Mouse (Mus musculus): Measurements from ENCODE around the gene Gsc. TPM values are rescaled to one million over a fixed set of nuclear protein-coding genes. Genes with fewer than 3 reads are reported as not detected.
A peak's percentile ranks its signal among the peaks of the same experiment; 100 is the strongest.

Gsc gene
- total and polyA plus RNA-seq, 3 experiments: 0.14 TPM; not detected in 2

- H3K79me2 ChIP-seq (replicated peaks; ENCODE audit: control insufficient read depth, insufficient read depth, low read length): no peaks in the 10 kb centered on the region
- peaks cover 3% of the 10 kb centered on the region for H3K27me3 ChIP-seq (ENCODE audit: control insufficient read depth, insufficient read depth, low read length)
- intact Hi-C loops (cut with DNase I): no loop called here
- no peak for DNase-seq
- no peaks in the 10 kb centered on the region for H3K36me3 ChIP-seq (ENCODE audit: control insufficient read depth, insufficient read depth, low read length)
- 81% methylated on average over 10 of the region's 10 CpGs for WGBS
- no peaks in the 10 kb centered on the region for H3K4me1 ChIP-seq (ENCODE audit: control insufficient read depth, insufficient read depth, low read length)
- H3K27ac ChIP-seq: no peak overlapping the region
- no peak overlapping the region for H3K4me3 ChIP-seq
- H3K9ac ChIP-seq (ENCODE audit: low read depth, low read length): no peak overlapping the region
- TF ChIP-seq CTCF (IDR thresholded peaks at IDR 0.05): no peak
- TF ChIP-seq EP300 (IDR thresholded peaks at IDR 0.05; ENCODE audit: insufficient read depth, low read depth, low read length): no peak
- TF ChIP-seq POLR2A (IDR thresholded peaks at IDR 0.05; ENCODE audit: insufficient read depth, low read depth, low read length): no peak
Observed at GRCm38 (mm10) chr12:104481007-104481406, 7.9 kb upstream of the Gsc start.

- Histone ChIP-seq H3K9ac (ENCODE audit: low read depth, low read length) (no peak overlapping the region), H3K4me3 (no peak overlapping the region), H3K27ac (no peak overlapping the region), H3K27me3 (ENCODE audit: control insufficient read depth, insufficient read depth, low read length) (peaks cover 11% of the 10 kb centered on the region), H3K4me1 (ENCODE audit: control insufficient read depth, insufficient read depth, low read length) (no peaks in the 10 kb centered on the region), H3K79me2 (replicated peaks; ENCODE audit: control insufficient read depth, insufficient read depth, low read length) (no peaks in the 10 kb centered on the region), H3K36me3 (ENCODE audit: control insufficient read depth, insufficient read depth, low read length) (no peaks in the 10 kb centered on the region)
- intact Hi-C loops (cut with DNase I): no loop called here
- TF ChIP-seq POLR2A (IDR thresholded peaks at IDR 0.05; ENCODE audit: insufficient read depth, low read depth, low read length) (no peak), EP300 (IDR thresholded peaks at IDR 0.05; ENCODE audit: insufficient read depth, low read depth, low read length) (no peak), CTCF (IDR thresholded peaks at IDR 0.05) (no peak)
- 14% methylated on average over 4 of the region's 4 CpGs for WGBS
- DNase-seq: no peak
Observed at GRCm38 (mm10) chr12:104478193-104478592, 5.1 kb upstream of the Gsc start.

GRCm38 (mm10) chr12:104477501-104477900 lies 4.4 kb upstream of the Gsc start:
- intact Hi-C loops (cut with DNase I): no loop called here
- Histone ChIP-seq H3K4me1 (ENCODE audit: control insufficient read depth, insufficient read depth, low read length) (no peaks in the 10 kb centered on the region), H3K27ac (no peak overlapping the region), H3K4me3 (no peak overlapping the region), H3K27me3 (ENCODE audit: control insufficient read depth, insufficient read depth, low read length) (peaks cover 18% of the 10 kb centered on the region), H3K36me3 (ENCODE audit: control insufficient read depth, insufficient read depth, low read length) (no peaks in the 10 kb centered on the region), H3K79me2 (replicated peaks; ENCODE audit: control insufficient read depth, insufficient read depth, low read length) (no peaks in the 10 kb centered on the region), H3K9ac (ENCODE audit: low read depth, low read length) (no peak overlapping the region)
- WGBS: 18% methylated on average over 7 of the region's 7 CpGs
- no peak for DNase-seq
- no peak for TF ChIP-seq POLR2A (IDR thresholded peaks at IDR 0.05; ENCODE audit: insufficient read depth, low read depth, low read length)
- no peak for TF ChIP-seq EP300 (IDR thresholded peaks at IDR 0.05; ENCODE audit: insufficient read depth, low read depth, low read length)
- TF ChIP-seq CTCF (IDR thresholded peaks at IDR 0.05): no peak

GRCm38 (mm10) chr12:104477066-104477465 lies 3.9 kb upstream of the Gsc start:
- Histone ChIP-seq H3K9ac (ENCODE audit: low read depth, low read length) (no peak overlapping the region), H3K27ac (no peak overlapping the region), H3K79me2 (replicated peaks; ENCODE audit: control insufficient read depth, insufficient read depth, low read length) (no peaks in the 10 kb centered on the region), H3K4me3 (no peak overlapping the region), H3K4me1 (ENCODE audit: control insufficient read depth, insufficient read depth, low read length) (no peaks in the 10 kb centered on the region), H3K36me3 (ENCODE audit: control insufficient read depth, insufficient read depth, low read length) (no peaks in the 10 kb centered on the region), H3K27me3 (ENCODE audit: control insufficient read depth, insufficient read depth, low read length) (peaks cover 21% of the 10 kb centered on the region)
- TF ChIP-seq EP300 (IDR thresholded peaks at IDR 0.05; ENCODE audit: insufficient read depth, low read depth, low read length) (no peak), POLR2A (IDR thresholded peaks at IDR 0.05; ENCODE audit: insufficient read depth, low read depth, low read length) (no peak), CTCF (IDR thresholded peaks at IDR 0.05) (no peak)
- no peak for DNase-seq
- intact Hi-C loops (cut with DNase I): no loop called here
- 4% methylated on average over 12 of the region's 12 CpGs for WGBS

DNA sequence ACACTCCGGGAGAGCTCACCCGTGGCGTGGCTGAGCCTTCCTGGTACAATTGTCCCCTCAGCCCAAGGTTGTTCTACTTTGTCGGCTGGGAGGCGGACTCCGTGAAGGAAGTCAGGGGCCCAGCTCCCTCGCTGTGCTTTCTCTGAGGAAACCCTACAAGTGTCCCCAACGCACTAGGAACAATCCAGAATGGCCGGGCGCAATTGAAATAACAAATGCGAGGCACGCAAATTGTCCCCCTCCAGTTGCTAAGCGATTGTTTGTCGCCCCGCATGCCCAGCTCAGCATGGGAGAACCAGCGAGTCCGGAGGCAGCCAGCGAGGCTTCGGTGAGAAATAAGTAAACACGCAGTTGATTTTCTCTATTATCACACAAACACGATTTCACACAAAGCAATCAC lies 2.8 kb upstream of the Gsc start:
- Histone ChIP-seq H3K27me3 (ENCODE audit: control insufficient read depth, insufficient read depth, low read length) (peaks cover 29% of the 10 kb centered on the region), H3K4me1 (ENCODE audit: control insufficient read depth, insufficient read depth, low read length) (0 out of 2 replicates have a peak, but pooled peaks cover 1% of the 10 kb centered on the region), H3K36me3 (ENCODE audit: control insufficient read depth, insufficient read depth, low read length) (no peaks in the 10 kb centered on the region), H3K9ac (ENCODE audit: low read depth, low read length) (no peak overlapping the region), H3K79me2 (replicated peaks; ENCODE audit: control insufficient read depth, insufficient read depth, low read length) (no peaks in the 10 kb centered on the region), H3K4me3 (no peak overlapping the region), H3K27ac (no peak overlapping the region)
- TF ChIP-seq EP300 (IDR thresholded peaks at IDR 0.05; ENCODE audit: insufficient read depth, low read depth, low read length) (no peak), POLR2A (IDR thresholded peaks at IDR 0.05; ENCODE audit: insufficient read depth, low read depth, low read length) (no peak), CTCF (IDR thresholded peaks at IDR 0.05) (no peak)
- WGBS: 7% methylated on average over 21 of the region's 21 CpGs
- DNase-seq: no peak
- intact Hi-C loops (cut with DNase I): no loop called here

DNA sequence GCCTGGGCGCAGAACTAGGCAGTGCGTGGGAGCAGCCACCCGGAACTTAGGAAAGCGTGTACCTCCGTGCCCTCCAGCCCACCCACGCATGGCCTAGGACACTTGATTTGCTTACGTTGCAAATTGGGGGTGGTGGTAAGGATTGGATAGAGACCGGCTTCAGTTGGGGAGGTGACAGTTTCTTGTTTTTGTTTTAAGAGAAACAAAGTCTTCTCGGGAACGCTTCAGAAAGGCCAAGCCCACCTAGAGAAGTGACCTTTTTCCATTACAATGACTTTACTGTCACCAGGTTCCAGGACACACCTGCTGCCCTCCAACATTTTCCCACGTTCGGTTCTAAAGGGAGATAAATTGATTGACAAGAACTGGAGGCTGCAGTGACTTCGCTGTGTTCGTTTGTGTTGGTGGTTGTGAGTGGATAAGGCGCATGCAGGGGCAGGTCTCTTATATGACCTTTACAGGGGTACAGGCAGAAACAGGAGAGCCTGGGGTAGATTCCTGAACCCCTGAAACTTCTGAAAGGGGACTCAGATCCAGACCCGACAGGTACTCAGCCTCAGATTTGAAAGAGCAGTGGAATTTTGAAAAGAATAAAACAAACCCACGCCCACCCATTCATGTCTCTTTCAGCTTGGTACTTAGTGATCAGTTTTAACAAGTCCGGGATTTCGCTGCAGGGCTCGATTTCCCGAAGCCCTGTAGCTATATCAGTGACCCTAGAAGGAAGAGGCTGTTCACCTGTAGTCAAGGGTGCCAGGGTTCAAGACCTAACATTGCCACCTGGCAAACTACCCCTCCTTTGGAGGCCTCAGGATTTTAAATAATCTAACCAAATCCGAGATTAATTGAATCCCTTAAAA lies 2.0 kb upstream of the Gsc start:
- no peak for TF ChIP-seq CTCF (IDR thresholded peaks at IDR 0.05)
- TF ChIP-seq POLR2A (IDR thresholded peaks at IDR 0.05; ENCODE audit: insufficient read depth, low read depth, low read length): no peak
- no peak for TF ChIP-seq EP300 (IDR thresholded peaks at IDR 0.05; ENCODE audit: insufficient read depth, low read depth, low read length)
- Histone ChIP-seq H3K36me3 (ENCODE audit: control insufficient read depth, insufficient read depth, low read length) (no peaks in the 10 kb centered on the region), H3K27ac (no peak overlapping the region), H3K9ac (ENCODE audit: low read depth, low read length) (no peak overlapping the region), H3K4me3 (no peak overlapping the region), H3K79me2 (replicated peaks; ENCODE audit: control insufficient read depth, insufficient read depth, low read length) (no peaks in the 10 kb centered on the region), H3K27me3 (ENCODE audit: control insufficient read depth, insufficient read depth, low read length) (peaks cover 31% of the 10 kb centered on the region), H3K4me1 (ENCODE audit: control insufficient read depth, insufficient read depth, low read length) (0 out of 2 replicates have a peak, but pooled peaks cover 1% of the 10 kb centered on the region)
- DNase-seq: peak in 1 of 2 experiments; percentile 9
- intact Hi-C loops (cut with DNase I): no loop called here
- 13% methylated on average over 22 of the region's 22 CpGs for WGBS

Measured in heart, adult 2 months (tissue).